Mouse (Mus musculus) thymus, postnatal 0 days (tissue): ENCODE data around the gene Daglb. TPM values are rescaled to one million over a fixed set of nuclear protein-coding genes. Genes with fewer than 3 reads are reported as not detected.

Experiments
- polyA plus RNA-seq: library from polyadenylated mRNA; unstranded; fragments of >200 nt; fragmentation: Nextera tagmentation; extraction: Ambion mirVana; gene quantifications from 2 replicates; pipeline ENCODE4 v1.2.1, GENCODE M21; 2015

Daglb gene
- polyA plus RNA-seq, 1 experiment from 2014 or later: 4.5 TPM

Other genes starting within 250 kb of the Daglb start
- not detected in 2 replicates for gene Spdye4a, start 237.7 kb upstream of the Daglb start, polyA plus RNA-seq
- gene Zfp12, start 229.4 kb upstream of the Daglb start, polyA plus RNA-seq: 7.9 and 8.1 TPM in 2 replicates
- 0.75 and 0.78 TPM in 2 replicates for gene Zfp316, start 194.6 kb upstream of the Daglb start, polyA plus RNA-seq
- gene Zfp853, start 171.0 kb upstream of the Daglb start, polyA plus RNA-seq: 0.04 and 0.08 TPM in 2 replicates
- 43.4 and 47.8 TPM in 2 replicates for gene E130309D02Rik, start 149.2 kb upstream of the Daglb start, polyA plus RNA-seq
- gene Zdhhc4, start 135.3 kb upstream of the Daglb start, polyA plus RNA-seq: 88.6 and 97.2 TPM in 2 replicates
- gene Grid2ip, start 107.2 kb upstream of the Daglb start, polyA plus RNA-seq: 0.05 TPM in 1 of 2 replicates, not detected in the other
- 96.9 and 106 TPM in 2 replicates for gene Kdelr2, start 60.7 kb upstream of the Daglb start, polyA plus RNA-seq
- 419 and 434 TPM in 2 replicates for gene Rac1, start 63.5 kb downstream of the Daglb start, polyA plus RNA-seq
- 13.8 and 17.2 TPM in 2 replicates for gene Cyth3, start 157.9 kb downstream of the Daglb start, polyA plus RNA-seq